Mouse (Mus musculus) lung, postnatal 36 days (tissue): Measurements from ENCODE around the gene Tbx2.
A peak's percentile ranks its signal among the peaks of the same experiment; 100 is the strongest.

Experiments used
- DNase-seq: peaks from one replicate; pipeline ENCODE4 v3.0.0; 2022; ENCODE audit warnings: mixed read lengths

Tbx2 gene

GRCm38 (mm10) chr11:85832231-85832924 lies at the start of gene Tbx2:
Tbx2 (plus strand) TSS chr11:85832551.
- peak; percentile 92 for DNase-seq

GRCm38 (mm10) chr11:85786113-85786718 lies 46.1 kb upstream of the Tbx2 start:
- DNase-seq = peak; percentile 57

- DNase-seq = no peak
These were observed 42.6 kb upstream of the Tbx2 start for GRCm38 (mm10) chr11:85789750-85790149.

GRCm38 (mm10) chr11:85790267-85790666 lies 42.1 kb upstream of the Tbx2 start:
- DNase-seq = no peak

GRCm38 (mm10) chr11:85791212-85791611 lies 41.1 kb upstream of the Tbx2 start:
- DNase-seq = no peak

- peak; percentile 62 for DNase-seq
These were observed 39.7 kb upstream of the Tbx2 start for GRCm38 (mm10) chr11:85792534-85793215.

GRCm38 (mm10) chr11:85799456-85799855 lies 32.9 kb upstream of the Tbx2 start:
- DNase-seq = no peak

- DNase-seq = no peak
These were observed 32.5 kb upstream of the Tbx2 start for GRCm38 (mm10) chr11:85799856-85800255.

- DNase-seq = no peak
These were observed 32.0 kb upstream of the Tbx2 start for GRCm38 (mm10) chr11:85800380-85800779.

- DNase-seq = no peak
These were observed 28.3 kb upstream of the Tbx2 start for GRCm38 (mm10) chr11:85804048-85804447.

- DNase-seq = peak; percentile 32
These were observed 26.6 kb upstream of the Tbx2 start for GRCm38 (mm10) chr11:85805779-85806178.

GRCm38 (mm10) chr11:85807353-85807752 lies 25.0 kb upstream of the Tbx2 start:
- DNase-seq = peak; percentile 58

- no peak for DNase-seq
These were observed 21.1 kb upstream of the Tbx2 start for GRCm38 (mm10) chr11:85811229-85811628.

- no peak for DNase-seq
These were observed 20.7 kb upstream of the Tbx2 start for GRCm38 (mm10) chr11:85811676-85812075.

GRCm38 (mm10) chr11:85812201-85812966 lies 20.0 kb upstream of the Tbx2 start:
- DNase-seq = peak; percentile 60

GRCm38 (mm10) chr11:85814678-85815077 lies 17.7 kb upstream of the Tbx2 start:
- no peak for DNase-seq

- no peak for DNase-seq
These were observed 15.9 kb upstream of the Tbx2 start for GRCm38 (mm10) chr11:85816471-85816870.

- DNase-seq = no peak
These were observed 13.9 kb upstream of the Tbx2 start for GRCm38 (mm10) chr11:85818401-85818800.

- no peak for DNase-seq
These were observed 11.4 kb upstream of the Tbx2 start for GRCm38 (mm10) chr11:85820959-85821358.

GRCm38 (mm10) chr11:85821659-85822058 lies 10.7 kb upstream of the Tbx2 start:
- DNase-seq = no peak

- DNase-seq = peak; percentile 93
These were observed 9.2 kb upstream of the Tbx2 start for GRCm38 (mm10) chr11:85823181-85823580.

- DNase-seq = no peak
These were observed 8.6 kb upstream of the Tbx2 start for GRCm38 (mm10) chr11:85823794-85824193.

- DNase-seq = no peak
These were observed 7.3 kb upstream of the Tbx2 start for GRCm38 (mm10) chr11:85825031-85825430.
